Mouse (Mus musculus) naive thymus-derived CD4-positive, alpha-beta T cell, adult 2 months (primary cell): ENCODE measurements at regions not wholly inside any gene's neighbourhood (a gene's known extent, or its start where the extent isn't known, plus 50 kb on each side); places are given as distances from the start of the nearest gene placed in this dataset.
A peak's percentile ranks its signal among the peaks of the same experiment; 100 is the strongest.

Experiments used
- DNase-seq: peaks from one replicate; pipeline ENCODE4 v3.0.0-alpha.2; 2011; ENCODE audit warnings: low read depth

GRCm38 (mm10) chr19:55985518-55985917, 243.9 kb downstream of the Tcf7l2 start:
- DNase-seq: no peak

GRCm38 (mm10) chr19:55991791-55992726, 250.4 kb downstream of the Tcf7l2 start:
- no peak for DNase-seq

DNA sequence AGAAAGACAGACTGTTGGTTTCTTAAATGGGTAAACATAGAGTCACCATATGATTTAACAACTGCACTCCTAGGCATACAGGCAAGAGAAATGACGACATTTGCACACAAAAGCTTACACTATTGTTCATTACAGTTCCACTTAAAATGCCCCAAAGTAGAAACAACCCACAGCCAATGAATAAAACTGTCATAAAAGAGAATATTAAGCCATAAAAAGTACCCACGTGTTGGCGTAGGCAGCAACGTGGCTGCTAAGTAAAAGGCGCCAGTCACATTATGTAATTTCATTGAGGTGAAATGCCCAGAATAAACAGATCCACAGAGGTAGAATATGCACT, 251.1 kb downstream of the Tcf7l2 start:
- no peak for DNase-seq

DNA sequence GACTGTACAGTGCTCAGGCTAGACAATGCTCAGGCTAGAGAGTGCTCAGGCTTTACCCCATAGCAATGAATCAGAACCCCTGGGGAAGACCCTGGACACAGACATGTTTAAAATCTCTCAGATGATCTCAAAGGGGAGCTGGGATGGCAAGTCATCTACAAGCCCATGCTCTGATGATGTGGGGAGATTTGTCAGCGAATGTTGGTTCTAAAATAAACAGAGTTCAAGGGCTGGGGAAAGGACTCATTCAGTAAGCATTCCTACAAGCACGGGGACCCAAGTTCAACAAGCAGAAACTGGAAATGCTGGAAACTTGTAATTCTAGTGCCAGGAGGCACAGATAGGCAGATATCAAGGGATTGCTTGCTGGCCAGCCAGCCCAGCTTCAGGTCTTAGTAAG, 254.1 kb downstream of the Tcf7l2 start:
- no peak for DNase-seq

DNA sequence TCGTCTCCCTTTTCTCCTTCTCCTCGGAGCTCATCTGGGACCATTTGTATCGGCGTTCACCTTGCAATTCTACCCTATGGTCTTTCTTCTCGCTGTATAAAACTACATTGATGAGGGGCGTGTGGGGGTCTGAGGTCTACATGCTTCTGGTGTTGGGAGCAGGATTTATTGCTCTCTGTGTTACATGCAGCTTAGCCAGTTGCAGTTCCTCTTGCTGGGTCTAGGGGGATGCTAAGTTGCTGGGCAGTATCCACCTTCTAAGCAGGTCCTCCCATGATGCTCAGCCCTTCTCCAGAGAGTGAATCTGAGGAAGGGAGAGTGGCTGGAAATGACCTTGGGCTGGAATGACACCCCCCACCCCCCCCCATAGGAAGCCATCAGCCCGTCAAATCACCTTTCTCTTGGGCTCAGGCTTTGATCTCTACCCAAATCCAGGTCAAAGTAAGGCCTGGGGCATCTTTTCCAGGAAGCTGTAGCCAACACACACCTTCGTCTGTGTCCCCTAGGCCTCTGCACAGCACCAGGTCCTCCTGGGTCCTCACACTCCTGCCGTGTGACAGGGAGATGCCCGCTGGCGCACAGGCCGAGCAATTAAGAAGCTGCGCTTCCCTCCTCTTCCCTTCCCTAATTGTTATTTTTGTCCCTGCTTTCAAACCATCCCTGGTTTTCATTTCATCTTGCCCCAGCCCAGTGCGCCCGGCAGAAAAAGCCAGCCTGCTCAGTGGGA, 257.0 kb downstream of the Tcf7l2 start:
- DNase-seq: no peak

DNA sequence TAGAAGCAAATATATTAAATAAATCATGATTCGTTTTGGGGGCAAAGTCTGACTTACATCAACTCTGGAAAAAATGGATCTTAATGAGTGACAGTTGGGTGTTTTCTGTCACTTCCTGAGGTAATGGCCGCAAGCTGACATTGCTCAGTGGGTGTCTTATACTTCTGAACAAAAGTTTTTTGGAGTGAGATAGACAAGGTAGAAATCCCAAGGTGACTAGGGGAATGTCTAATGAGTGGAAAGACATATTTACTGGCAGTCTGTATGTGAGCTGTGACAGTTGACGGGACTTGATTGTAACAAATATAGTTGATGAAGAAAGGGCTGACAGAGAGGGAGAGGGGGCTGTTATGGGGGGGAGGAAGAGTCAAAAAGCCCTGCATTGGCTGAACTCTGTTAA, 257.8 kb downstream of the Tcf7l2 start:
- no peak for DNase-seq

- DNase-seq: no peak
These were observed 259.8 kb downstream of the Tcf7l2 start for GRCm38 (mm10) chr19:56001428-56001827.

GRCm38 (mm10) chr19:56005886-56006285, 264.3 kb downstream of the Tcf7l2 start:
- no peak for DNase-seq

GRCm38 (mm10) chr19:56007433-56007832, 265.8 kb downstream of the Tcf7l2 start:
- peak; percentile 2 for DNase-seq

DNA sequence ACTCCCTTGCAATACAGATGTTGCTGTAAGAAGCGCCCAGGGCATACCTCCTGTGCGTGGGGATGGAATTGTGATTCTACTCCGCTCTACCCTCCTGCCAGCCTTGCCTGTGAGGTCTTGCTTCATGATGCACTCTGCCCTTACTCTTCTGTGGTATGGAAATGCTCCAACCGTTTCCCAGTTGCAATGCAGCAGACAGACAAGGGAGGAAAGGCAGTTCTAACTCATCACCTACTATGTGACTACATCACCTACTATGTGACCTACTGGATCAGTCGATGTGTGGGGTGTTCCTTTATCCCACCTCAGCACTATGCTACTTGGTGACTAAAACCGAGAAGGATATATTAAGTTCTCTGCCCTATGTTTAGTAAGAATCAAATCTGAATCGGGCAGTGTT, 269.1 kb downstream of the Tcf7l2 start:
- no peak for DNase-seq

GRCm38 (mm10) chr19:56011292-56011691, 269.7 kb downstream of the Tcf7l2 start:
- no peak for DNase-seq

DNA sequence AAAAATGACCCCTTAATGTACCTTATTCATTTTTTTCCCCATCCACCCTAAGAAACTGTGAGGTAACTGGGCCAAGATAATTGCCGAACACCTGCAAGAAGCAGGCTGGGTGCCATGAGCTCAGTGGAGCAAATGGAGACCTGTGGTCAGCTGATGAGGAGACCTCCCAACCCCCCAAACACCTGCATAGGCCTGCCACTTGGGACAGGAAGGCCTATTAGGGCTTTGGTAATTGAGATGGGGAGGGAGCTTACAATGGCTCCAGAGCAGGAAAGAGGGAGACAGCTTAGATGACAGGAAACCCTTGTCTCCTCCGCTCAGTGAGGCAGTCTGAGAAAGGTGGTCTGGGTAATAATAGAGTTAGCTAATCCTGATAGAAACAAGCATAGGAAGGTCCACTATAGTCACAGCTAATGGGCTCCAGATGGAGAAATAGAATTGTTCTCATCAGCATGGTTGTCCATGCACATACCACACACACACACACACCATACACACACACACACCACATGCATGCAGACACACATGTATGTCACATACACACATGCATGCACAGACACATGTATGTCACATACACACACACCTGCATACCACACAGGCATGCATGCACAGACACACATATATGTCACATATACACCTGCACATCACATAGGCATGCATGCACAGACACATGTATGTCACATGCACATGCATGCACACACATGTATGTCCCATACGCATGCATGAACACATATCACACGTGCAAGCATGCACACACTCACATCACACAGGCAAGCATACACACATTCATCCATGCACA, 270.2 kb upstream of the Habp2 start:
- DNase-seq: no peak

- DNase-seq: no peak
These were observed 269.4 kb upstream of the Habp2 start for GRCm38 (mm10) chr19:56017524-56017923.

DNA sequence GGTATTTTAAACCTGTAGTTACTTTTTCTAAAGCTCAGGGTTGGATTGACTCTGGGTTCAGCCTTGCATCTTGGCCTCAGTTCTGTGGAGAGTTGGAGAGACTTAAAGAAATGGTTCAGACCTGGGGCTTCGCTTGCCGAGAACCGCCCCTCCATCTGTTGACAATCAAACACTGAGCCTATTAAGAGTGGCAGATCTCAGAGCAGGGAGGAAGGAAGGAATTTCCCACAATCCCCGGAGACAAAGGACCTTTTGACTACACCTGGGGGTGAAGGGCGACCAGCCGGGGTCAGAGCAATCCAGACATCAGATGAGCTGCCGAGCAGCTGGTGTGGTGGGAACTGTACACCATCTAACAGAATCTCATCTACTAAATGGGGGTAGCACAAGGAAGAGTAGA, 267.8 kb upstream of the Habp2 start:
- no peak for DNase-seq

GRCm38 (mm10) chr19:56022348-56022747, 264.6 kb upstream of the Habp2 start:
- DNase-seq: no peak

GRCm38 (mm10) chr19:56024599-56024998, 262.3 kb upstream of the Habp2 start:
- no peak for DNase-seq

- no peak for DNase-seq
These were observed 257.3 kb upstream of the Habp2 start for GRCm38 (mm10) chr19:56029428-56030281.

GRCm38 (mm10) chr19:56030401-56030925, 256.5 kb upstream of the Habp2 start:
- DNase-seq: no peak

DNA sequence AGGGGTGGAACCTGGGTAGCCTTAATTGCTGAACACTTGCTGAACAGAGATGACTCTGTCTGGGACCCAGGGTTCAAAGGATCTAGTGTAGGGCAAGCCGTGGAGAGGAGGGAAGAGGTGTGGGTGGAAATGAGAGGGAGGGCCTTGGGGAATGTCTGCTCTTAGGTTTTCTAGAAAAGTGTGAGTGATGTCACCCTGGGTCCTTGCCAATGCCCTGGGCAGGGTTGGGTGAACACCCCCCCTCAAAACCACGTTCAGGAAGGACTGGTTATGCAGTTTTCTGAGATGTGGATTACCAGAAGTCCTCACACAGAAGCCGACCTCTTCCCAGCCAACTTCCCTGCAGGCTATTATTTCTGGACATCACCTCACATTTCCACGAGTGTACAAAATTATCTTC, 252.4 kb upstream of the Habp2 start:
- DNase-seq: no peak

DNA sequence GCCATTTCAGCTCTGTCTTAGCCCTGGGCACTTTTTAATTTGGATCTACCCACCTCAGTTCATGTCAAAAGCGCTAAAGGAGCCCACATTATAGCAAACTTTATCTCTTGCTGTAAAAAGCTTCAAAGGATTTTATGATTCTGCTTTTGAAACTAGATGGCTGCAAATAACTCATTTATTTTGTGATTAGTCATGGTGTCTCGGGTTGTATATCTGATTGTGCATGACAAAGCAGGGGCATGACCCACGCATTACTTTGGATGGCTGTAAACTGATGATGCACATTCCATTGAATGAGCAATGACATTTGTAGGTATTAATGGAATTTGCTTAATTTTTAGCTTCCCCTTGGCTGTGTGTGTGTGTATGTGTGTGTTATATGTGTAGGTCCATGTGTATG, 249.4 kb upstream of the Habp2 start:
- no peak for DNase-seq
